In the genomic region with DNA sequence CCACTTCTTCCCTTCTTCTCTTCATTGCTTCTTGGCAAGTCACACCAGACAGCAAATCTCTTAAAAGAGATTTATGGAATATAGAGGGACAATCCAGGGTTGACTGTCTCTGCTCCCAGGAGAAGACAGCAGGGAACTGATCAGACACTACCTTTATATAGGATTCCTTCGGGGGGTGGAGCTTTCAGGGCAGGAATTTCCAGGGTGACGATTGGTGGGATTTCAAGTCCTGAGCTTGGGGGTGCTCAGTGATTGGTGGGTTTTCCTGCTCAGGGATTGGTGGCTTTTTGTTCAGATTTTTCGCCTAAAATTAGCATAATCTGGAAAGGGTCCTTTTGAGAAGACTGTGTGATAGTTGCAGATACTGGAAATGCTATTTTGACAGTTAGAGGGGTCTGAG, we compare ENCODE assay signal across 16 mouse cellular contexts. TPM values are rescaled to one million over a fixed set of nuclear protein-coding genes. Genes with fewer than 3 reads are reported as not detected.
DNase-seq lines count a peak whose midpoint lies in the region; ATAC-seq lines count a peak whose summit lies in the region.
"Had no signal": no experiment of that assay in that cellular context is flagged by ENCODE, and none has a peak within 500 bp of the region (broad histone marks: within the 10 kb centered on the region; RNA-seq: fewer than 3 reads in every experiment).

No protein-coding gene starts in this region.

- DNase-seq in heart, adult 11 months: peak; percentile 84
- no peak for DNase-seq in heart, embryonic 10.5 days (ENCODE audit: low spot score)
- peak; percentile 5 for DNase-seq in retina, embryonic 14.5 days (ENCODE audit: low spot score)
- DNase-seq in retina, postnatal 1 day: no peak
- peak; percentile 64 for DNase-seq in ZHBTc4 (ENCODE audit: low read depth, low spot score)
- no peak for DNase-seq in right cerebral cortex, adult 2 months (ENCODE audit: low spot score in 2 of 2)

- H3K27ac ChIP-seq in heart, embryonic 10.5 days: no peak overlapping the region
- no peak overlapping the region for H3K27ac ChIP-seq in forebrain, embryonic 12.5 days
- H3K27ac ChIP-seq: embryonic facial prominence, embryonic 10.5 days; embryonic facial prominence, embryonic 13.5 days; forebrain, embryonic 13.5 days; heart, embryonic 15.5 days; hindbrain, embryonic 10.5 days; hindbrain, embryonic 13.5 days; intestine, embryonic 15.5 days had no signal

- no peaks in the 10 kb centered on the region for H3K36me3 ChIP-seq in heart, embryonic 10.5 days
- no peaks in the 10 kb centered on the region for H3K36me3 ChIP-seq in forebrain, embryonic 12.5 days (replicated peaks)
- H3K36me3 ChIP-seq: embryonic facial prominence, embryonic 10.5 days; embryonic facial prominence, embryonic 13.5 days; heart, embryonic 12.5 days; heart, embryonic 15.5 days; hindbrain, embryonic 10.5 days; hindbrain, embryonic 13.5 days; intestine, embryonic 15.5 days had no signal

- WGBS in heart, embryonic 10.5 days: 61% methylated on average over 3 of the region's 3 CpGs
- 66% methylated on average over 3 of the region's 3 CpGs for WGBS in forebrain, embryonic 12.5 days

- no peaks in the 10 kb centered on the region for H3K4me1 ChIP-seq in heart, embryonic 10.5 days
- H3K4me1 ChIP-seq in forebrain, embryonic 12.5 days: no peaks in the 10 kb centered on the region
- H3K4me1 ChIP-seq: embryonic facial prominence, embryonic 10.5 days; embryonic facial prominence, embryonic 13.5 days; forebrain, embryonic 13.5 days; hindbrain, embryonic 10.5 days; hindbrain, embryonic 13.5 days; intestine, embryonic 15.5 days had no signal

- no peak overlapping the region for H3K4me3 ChIP-seq in heart, embryonic 10.5 days
- H3K4me3 ChIP-seq in forebrain, embryonic 12.5 days (replicated peaks): no peak overlapping the region
- H3K4me3 ChIP-seq: embryonic facial prominence, embryonic 10.5 days; embryonic facial prominence, embryonic 13.5 days; erythroblast, embryonic 14.5 days; forebrain, embryonic 13.5 days; heart, embryonic 12.5 days; heart, embryonic 15.5 days; hindbrain, embryonic 10.5 days; hindbrain, embryonic 13.5 days; intestine, embryonic 15.5 days had no signal

- H3K9ac ChIP-seq in forebrain, embryonic 12.5 days: no peak overlapping the region
- H3K9ac ChIP-seq: embryonic facial prominence, embryonic 13.5 days; forebrain, embryonic 13.5 days; heart, embryonic 12.5 days; heart, embryonic 15.5 days; hindbrain, embryonic 13.5 days; intestine, embryonic 15.5 days had no signal

- H3K9me3 ChIP-seq in heart, embryonic 10.5 days: no peaks in the 10 kb centered on the region
- no peaks in the 10 kb centered on the region for H3K9me3 ChIP-seq in forebrain, embryonic 12.5 days
- H3K9me3 ChIP-seq: embryonic facial prominence, embryonic 10.5 days; embryonic facial prominence, embryonic 13.5 days; forebrain, embryonic 13.5 days; heart, embryonic 12.5 days; heart, embryonic 15.5 days; hindbrain, embryonic 10.5 days; hindbrain, embryonic 13.5 days; intestine, embryonic 15.5 days had no signal

- H3K27me3 ChIP-seq in heart, embryonic 10.5 days (ENCODE audit: insufficient read depth, poor library complexity, severe bottlenecking): no peaks in the 10 kb centered on the region
- no peaks in the 10 kb centered on the region; the same call in 1 of the 2 replicates for H3K27me3 ChIP-seq in forebrain, embryonic 12.5 days
- H3K27me3 ChIP-seq: embryonic facial prominence, embryonic 13.5 days; forebrain, embryonic 13.5 days; heart, embryonic 12.5 days; heart, embryonic 15.5 days; hindbrain, embryonic 13.5 days; intestine, embryonic 15.5 days had no signal

- ATAC-seq in forebrain, embryonic 12.5 days (ENCODE audit: low FRiP score): no peak

- no peak overlapping the region for H3K4me2 ChIP-seq in forebrain, embryonic 12.5 days
- H3K4me2 ChIP-seq: embryonic facial prominence, embryonic 13.5 days; forebrain, embryonic 13.5 days; heart, embryonic 12.5 days; heart, embryonic 15.5 days; hindbrain, embryonic 13.5 days; intestine, embryonic 15.5 days had no signal

RNA-seq across cellular contexts. Expression of a gene that starts 30.2 kb away (rescaled TPM):
- 139 and 148 TPM in 2 replicates for polyA plus RNA-seq in heart, embryonic 10.5 days (2016; fragmentation: Nextera tagmentation; extraction: Ambion mirVana)
- polyA plus RNA-seq in forebrain, embryonic 12.5 days (2016; fragmentation: Nextera tagmentation; extraction: Ambion mirVana): 204 and 215 TPM in 2 replicates

RNA-seq across cellular contexts. Expression of a gene that starts 30.6 kb away (rescaled TPM):
- 24.0 and 28.8 TPM in 2 replicates for polyA plus RNA-seq in heart, embryonic 10.5 days (2016; fragmentation: Nextera tagmentation; extraction: Ambion mirVana)
- polyA plus RNA-seq in forebrain, embryonic 12.5 days (2016; fragmentation: Nextera tagmentation; extraction: Ambion mirVana): 23.5 and 24.4 TPM in 2 replicates

Comparison
In these comparisons a context has a peak if more than half of its experiments do, and no peak if none do; other contexts are left out.
1. DNase-seq: peak in heart, adult 11 months (single experiment), retina, embryonic 14.5 days (single experiment) and ZHBTc4 (single experiment); none in heart, embryonic 10.5 days (single experiment), retina, postnatal 1 day (single experiment) and right cerebral cortex, adult 2 months (0 of 2).